Mouse (Mus musculus) urinary bladder, postnatal 10 days (tissue): ENCODE results near the gene Exosc2.

ENCODE experiments used
- DNase-seq: peaks from one replicate; pipeline ENCODE4 v3.0.0; 2022; ENCODE audit warnings: low spot score

Exosc2 gene

DNA sequence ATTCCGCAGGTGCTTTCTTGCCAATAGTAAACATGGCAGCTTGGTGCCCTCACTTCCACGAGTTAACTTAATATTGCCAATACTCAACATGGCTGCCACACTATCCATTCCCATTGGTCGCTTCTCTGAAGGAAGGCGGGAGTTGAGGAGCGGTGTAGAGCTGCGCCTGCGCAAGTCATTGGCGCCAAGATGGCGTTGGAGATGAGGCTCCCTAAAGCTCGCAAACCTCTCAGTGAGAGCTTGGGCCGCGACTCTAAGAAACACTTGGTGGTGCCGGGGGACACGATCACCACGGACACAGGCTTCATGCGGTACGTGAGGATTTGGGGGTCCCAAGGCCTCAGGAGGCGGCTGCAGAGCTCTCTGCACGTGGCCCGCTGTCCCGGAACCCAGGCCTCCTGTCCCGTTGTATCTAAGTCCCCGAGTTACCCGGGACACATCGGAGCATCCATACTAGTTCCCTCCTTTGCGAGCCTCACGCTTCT is at the start of gene Exosc2:
Gene Exosc2 (plus strand): TSS at position 165 of the 485 bp plus-strand sequence.
- peak; percentile 70 for DNase-seq

DNA sequence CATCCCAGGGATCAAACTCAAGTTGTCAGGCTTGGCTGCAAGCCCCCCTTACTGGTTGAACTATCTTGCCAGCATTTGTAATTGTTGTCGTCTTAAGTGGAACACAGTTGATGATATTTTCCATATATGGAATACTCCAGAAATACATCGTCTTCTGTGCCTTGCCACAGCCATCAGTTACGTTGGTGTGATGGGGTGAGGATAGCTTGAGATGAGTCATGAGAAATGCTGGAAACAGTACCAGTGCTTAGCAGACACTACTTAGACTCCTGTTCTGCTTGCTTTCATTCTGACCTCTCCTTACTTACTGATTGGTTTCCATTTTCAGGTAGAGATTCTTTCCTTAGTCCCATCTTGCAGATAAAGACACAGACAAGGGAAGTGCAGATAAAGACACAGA is 37.0 kb upstream of the Exosc2 start:
- DNase-seq: no peak

DNA sequence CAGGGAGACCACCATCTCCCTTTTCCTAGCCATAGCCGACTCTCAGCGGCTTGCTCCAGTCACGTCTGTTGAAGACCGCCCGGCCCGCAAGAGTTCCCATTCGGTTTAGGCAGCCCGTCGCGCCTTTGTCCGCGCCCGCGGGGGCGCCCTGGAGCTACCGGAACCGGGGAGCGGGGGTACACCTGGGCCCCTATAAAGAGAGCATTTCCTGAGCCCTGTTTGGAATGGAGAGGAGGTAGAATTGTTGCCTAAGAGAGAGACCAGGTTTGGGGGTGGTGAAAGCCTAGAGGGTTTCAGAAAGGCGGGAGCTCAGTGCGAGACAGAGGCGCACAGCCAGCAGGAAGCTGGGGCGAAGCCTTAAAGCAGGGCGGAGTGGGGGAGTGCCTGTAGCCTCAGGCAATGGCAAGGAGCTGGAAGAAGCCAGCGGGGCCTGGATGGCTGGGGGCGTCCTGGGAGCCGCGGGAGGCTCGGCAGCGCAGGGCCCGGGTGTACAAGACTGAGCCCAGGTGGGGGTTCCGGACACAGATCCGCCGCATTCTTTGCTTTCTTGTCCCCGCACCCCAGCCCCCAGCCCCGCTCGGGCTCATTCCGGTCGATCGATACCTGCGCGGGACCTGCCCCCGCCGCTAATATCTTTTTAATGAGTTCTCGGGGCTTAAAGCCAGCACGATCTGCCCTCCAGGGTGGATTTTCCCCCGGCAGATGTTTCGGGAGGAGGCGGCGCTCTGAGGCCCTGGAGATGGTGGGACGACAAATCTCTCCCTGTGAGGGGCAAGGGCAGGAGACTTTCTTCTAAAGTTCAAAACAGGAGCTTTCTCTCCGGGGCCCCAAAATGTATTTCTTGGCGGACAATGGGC is 35.0 kb upstream of the Exosc2 start:
- no peak for DNase-seq

DNA sequence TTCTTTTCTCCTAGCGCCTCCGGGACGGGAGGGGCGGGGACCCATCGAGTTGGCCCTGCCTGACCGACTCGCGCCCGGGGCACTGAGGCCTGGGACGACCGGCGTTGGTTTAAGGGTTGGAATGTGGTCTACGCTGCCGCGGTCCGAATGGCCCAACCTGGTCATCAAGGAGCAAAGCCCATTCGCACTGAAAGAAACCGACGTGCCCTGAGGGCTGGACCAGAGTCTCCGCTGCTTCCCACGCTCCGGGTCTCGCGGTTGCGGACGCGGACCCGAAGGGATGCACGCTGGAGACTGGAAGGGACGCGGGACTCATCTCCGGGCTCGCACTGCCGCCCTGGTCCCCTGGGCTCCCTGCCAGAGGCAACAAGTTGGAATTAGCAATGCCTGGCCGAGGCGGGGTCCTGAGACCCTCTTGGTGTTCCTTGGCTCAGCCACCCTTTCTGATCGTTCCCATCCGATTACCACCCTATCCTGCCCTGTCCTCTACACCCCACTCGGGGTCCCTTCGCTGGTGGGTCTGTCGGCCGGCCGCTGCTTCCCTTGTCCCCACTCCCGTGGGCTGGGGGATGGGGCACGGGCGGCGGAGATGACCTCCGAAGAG is 34.3 kb upstream of the Exosc2 start:
- no peak for DNase-seq

DNA sequence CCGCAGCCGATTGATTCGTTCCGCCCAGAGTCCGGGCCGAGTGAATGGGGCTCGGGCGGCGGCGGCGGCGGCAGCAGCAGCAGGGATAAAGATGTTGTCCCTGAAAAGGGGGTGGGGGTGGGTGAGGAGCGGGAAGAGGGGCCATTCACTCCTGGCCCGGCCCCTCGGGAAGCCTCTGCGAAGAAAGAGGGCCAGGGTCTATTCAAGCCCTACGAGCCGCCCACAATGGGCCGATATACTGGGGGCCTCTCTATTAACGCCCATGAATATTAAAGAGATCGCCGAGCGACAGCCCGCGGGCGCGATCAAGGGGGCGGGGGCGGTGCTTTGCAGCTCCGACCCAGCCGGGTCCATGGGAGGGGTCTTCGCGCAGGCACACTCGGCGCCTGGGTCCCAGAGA is 33.8 kb upstream of the Exosc2 start:
- no peak for DNase-seq

DNA sequence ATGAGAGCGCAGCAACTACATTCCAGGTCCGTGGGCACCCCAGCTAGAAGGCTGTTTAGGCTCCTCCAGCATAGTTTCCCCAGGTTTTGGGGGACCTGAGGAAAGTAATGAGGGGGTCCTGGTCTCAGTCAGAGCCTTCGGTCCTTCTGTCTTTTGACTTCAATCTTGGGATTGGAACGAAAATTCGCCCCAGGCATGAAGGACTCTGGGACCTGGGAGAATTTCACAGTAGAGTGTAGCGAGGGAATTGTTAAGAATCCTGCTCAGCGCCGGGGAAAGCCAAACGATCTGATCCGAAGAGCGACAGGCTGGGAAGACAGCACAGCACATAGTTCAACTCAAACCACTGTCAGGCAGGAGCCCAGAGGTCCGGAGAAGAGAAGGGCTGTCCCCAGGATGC is 33.2 kb upstream of the Exosc2 start:
- DNase-seq: no peak

DNA sequence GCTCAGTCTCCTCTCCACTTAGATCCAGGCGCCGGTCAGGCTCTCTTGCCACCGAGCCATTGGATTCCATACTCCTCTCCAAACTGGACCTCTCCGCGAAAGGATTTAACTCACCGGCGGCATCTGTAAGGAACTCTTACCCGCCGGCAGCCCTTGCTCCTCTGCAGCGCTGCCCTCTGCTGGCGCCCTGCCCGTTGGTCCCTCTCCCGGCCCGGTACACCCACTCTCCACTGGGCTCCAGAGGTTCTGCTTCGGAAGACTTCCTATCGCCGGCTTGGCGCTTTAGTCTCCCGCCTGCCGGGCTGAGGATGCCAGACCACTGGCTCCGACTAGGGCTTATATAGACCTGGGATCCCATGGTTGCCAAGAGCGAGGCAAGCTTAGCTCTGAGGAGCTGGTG is 32.7 kb upstream of the Exosc2 start:
- no peak for DNase-seq

DNA sequence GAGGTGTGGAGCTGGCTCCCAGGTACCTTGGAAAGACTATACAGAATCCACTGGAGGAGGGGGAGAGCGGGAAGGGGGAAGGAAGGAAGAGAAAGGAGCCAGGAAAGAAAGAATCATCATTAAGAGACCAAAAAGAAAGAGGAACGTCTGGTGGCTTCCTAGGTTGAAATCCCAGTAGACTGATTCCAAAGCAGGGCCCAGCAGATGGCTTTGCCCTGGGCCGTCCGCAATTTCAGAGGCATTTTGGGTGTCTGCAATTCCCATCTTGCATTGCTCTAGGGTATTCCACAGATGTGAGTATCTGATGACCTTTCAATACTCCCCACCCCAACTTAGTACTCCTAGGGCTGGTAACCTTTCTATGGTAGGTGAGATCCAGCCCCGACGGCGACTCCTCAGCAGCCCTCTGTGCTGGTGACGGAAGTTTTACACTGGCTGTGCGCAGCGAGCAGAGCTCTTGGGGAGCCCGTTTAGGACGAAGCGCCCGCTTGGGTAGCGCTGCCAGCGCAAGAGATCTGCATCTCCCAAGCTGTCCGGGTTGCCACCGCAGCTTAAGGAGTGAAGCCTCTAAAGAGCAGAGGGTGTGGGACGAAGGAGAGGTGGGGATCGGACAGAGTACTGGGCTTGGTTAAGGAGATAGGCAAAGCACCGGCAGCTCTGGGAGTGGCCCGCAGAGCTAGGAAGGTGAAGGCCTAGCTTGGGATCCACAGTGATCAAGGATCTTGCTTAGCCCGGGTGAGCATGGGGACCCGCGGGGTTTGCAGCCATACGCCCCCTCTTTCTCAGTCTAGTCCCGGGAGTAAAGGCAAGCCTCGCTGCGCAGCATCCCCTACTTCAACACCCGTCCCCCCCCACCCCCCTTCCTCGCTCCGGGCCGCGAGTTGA is 31.7 kb upstream of the Exosc2 start:
- no peak for DNase-seq

DNA sequence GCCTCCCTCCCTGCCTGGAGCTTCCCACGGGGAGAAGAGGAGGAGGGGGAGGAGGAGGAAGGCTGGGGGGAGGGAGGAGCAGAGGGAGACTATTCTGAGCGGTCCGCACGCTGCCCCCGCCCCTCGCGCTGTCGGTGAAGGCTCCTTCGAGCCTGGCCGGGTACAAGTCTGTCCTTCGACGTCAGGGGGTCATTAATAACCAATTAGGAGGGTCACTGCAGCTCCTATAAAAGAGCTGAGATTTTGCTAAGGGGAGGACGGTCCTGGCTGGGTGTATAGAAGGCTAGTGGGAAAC is 31.1 kb upstream of the Exosc2 start:
- no peak for DNase-seq

DNA sequence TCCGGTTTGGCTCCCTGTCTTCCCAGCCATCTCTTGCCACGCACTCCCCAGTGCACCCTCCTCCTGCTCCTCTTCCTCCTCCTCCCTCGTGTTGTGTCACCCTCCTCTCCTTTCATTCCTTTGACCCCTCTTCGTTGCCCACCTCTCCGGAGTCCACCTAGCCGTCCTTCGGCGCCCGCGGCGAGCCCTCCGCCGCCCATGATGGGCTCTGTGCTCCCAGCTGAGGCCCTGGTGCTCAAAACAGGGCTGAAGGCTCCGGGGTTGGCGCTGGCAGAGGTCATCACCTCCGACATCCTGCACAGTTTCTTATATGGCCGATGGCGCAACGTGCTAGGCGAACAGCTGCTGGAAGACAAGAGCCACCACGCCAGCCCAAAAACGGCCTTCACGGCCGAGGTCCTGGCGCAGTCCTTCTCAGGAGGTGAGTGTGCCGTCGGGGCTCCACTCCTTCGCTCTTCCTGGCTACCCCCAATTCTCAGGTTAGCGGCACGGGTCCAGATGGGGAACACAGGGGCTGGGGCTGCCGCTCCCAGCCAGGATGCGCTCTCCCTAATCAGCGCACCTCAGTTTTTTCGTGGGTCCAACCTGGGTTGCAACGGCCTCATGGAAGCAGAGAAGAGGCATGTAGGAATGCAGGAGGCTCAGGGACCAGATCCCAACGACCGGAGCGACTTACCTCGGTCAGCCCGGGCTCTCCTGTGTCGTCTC is 30.5 kb upstream of the Exosc2 start, which contains the start of gene Prdm12:
Gene Prdm12 (plus strand): TSS at position 137 of the 708 bp plus-strand sequence.
- no peak for DNase-seq

DNA sequence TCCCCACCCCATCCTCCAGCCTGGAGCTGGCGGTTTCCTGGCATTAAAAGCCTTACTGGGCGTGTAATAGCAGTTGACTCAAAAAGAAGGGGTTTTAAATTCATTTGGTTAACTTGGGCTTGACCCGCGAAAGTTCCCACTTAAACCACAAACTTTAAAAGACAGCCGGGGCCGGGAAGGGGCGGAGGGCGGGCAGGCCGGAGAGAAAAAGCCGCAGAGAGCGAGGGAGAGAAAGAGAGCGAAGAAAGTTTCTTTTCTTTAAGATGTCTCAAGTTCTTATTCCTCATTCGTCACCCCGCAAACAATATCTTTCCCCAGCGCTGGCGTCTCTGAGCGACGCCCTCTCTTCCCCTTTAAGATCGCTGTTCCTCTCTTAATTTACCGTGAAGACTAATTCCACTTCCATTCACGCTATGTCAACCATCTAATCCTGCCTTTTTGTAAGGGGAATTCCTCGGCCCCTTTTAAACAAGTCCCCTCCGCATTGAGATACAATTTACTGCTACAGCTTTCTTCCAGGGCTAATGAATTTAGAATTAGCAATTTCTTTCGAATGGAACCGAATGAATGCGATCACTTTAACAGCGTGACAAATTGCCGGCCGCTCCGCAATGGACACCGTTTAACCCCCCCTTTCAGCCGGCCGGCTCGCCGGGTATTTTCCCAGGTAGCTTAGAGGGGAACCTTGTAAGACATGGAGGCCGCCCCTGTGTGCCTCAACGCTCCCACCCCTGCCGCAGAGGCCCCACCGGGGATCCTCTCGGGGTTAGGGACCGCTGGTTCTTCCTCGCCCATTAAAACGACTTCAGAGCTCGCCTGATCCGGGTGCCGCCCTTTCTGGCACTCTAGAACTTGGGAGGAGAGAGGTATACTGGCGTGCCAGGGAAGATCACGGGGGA is 29.7 kb upstream of the Exosc2 start:
- no peak for DNase-seq

DNA sequence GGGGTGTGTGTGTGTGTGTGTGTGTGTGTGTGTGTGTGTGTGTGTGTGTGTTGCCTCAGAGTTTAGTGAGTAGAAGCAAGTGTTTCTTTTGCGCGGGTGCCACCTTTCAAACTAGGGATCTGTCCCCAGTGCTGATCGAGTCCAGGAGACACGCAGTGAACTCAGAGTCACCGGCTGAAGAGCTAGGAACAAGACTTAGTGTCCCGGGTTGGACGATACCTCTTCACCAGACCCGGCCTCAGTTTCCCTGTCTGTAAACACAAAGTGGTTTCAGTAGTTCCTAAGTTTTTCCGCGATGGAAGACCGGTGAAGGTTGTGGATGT is 29.0 kb upstream of the Exosc2 start:
- DNase-seq: no peak

DNA sequence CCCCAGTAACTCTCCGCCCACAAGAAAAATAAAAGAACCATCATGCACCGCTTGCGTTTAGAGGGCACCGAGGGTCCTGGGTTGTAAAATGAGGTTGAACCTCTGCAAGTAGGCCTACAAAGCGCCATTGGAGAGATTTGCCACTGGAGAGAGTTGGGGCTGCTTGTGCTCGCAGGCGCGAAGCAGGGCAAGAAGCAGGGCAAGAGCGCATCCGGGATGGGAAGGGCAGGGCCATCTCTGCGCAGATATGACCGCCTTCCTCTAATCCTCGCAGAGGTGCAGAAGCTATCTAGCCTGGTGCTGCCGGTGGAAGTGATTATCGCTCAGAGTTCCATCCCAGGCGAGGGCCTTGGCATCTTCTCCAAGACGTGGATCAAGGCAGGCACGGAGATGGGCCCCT is 28.6 kb upstream of the Exosc2 start:
- DNase-seq: no peak

DNA sequence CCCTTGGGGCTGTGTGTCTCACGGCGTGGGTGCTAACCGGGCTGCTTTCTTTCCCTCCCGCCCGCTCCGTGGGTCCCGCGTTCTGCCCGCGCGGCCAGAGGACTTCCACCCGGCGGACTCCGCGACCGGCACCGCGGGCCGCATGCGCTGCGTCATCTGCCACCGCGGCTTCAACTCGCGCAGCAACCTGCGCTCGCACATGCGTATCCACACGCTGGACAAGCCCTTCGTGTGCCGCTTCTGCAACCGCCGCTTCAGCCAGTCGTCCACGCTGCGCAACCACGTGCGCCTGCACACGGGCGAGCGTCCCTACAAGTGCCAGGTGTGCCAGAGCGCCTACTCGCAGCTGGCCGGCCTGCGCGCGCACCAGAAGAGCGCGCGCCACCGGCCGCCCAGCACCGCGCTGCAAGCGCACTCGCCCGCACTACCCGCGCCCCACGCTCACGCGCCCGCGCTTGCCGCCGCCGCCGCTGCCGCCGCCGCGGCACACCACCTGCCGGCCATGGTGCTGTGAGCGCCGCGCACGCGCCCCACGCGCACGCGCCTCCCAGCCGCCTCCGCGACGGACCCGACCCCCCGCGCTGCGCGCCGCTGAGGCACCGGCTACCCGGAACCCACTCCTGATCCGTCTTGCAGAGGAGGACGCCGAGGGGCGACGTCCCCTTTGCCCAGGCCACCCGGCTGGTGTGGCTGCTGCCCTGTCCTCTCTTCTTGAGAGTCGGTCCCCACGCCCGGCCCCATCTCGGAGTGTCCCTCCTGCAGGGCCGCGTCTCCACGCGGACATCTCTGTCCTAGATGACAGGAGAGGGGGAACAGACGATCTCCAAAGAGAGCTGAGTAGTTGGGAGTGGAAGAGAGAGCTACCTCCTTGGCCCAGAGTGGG is 16.3 kb upstream of the Exosc2 start:
- DNase-seq: no peak

DNA sequence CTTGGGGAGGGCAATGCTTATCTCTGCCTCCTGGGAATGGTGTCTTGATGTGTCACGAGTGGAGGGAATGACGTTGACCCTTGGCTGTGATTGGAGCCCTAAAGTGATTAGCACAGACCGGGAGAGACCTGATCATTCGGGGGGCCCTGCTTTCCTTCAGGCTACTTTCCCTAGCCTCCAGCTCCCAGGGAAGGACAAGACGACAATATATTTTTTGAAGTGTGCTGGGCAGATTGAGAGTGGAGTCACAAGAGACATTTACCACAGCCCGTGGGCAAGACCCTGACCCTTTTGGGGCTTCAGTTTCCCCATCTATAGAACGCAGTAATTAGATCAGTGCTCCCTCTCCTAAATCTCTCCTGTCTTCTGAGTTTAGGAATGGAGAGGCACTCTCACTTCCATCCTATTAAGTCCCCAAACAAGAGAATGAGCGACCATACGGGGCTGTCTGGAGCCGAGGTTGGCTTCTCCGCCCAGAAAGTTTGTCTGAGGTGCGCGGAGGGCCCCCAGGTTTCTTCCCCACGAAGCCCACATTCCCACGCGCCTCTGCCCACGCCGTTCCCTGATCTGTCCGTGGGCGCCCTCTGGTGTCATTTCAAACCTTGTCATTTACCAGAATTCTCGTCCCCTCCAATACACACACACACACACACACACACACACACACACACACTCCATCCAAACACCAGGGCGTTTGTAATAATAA is 15.5 kb upstream of the Exosc2 start:
- DNase-seq: no peak

DNA sequence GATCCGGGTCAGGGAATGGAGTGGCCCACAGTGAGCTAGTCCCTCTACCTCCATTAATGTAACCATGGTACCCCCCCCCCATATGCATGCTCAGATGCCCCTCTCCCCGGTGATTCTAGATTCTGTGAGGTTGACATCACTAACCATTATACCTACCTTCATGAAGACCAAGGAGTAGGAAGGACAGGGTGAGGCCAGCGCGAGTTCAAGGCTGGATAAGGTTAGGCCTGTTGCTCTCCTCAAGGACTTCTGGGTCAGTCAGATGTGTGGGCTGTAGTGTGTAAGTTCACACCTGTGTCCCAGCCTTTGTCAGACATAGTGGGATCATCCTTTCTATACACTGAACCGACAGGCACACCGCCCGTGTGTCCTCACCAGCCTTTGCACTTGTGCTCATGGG is 14.1 kb upstream of the Exosc2 start:
- DNase-seq: no peak

DNA sequence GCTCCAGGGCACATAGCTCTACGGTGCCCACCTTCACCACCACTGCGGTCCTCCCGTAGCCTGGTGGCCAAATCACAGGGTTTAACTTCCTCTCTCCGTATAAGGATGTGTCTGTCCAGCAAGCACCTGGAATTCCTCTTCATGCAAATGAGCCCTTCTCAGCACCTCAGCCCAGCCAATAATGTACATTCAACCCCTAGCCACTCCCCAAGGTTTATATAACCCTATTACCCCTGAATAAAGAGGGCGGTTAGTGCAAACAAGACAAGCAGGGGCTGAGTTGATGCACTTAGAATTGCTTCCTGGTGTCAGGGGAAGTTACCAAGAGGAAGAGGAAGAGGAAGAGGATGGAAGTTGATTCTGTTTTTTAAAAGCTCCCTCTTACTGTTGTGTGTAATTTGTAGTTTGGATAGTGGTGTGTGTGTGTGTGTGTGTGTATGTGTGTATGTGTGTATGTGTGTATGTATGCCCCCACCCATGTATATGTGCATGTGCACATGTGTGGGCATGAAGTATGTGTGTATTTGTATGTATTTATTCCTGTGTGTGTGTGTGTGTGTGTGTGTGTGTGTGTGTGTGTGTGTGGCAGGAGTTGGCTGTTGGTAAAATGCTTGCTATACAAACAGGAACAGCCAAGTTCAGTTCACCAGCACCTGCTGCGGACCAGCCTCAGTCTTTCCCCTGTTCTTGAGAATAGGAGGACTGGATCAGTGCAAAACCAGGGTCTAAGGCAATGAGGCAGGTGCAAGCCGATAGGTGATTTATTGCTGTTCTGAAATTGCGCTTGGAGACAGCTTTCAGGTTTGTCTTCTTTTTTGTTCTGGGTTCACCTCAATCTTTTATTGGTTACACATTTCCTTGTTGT is 7.3 kb upstream of the Exosc2 start:
- DNase-seq: no peak

DNA sequence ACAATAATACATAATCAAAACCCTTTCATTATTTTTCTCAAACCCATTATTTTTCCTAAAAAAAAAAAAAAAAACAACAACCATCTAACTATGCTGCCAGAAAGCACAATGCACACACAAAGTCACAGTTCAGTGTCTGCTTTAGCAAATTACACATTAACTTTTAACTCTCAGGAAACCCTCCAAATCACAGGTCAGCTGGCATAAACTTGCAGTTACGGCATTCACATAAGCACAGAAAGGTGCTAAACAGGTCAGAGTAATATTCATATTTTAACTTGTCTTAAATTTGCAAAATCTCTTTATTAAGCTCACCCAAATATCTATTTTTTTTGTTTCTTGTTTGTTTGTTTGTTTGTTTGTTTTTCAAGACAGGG is 6.7 kb upstream of the Exosc2 start:
- no peak for DNase-seq

DNA sequence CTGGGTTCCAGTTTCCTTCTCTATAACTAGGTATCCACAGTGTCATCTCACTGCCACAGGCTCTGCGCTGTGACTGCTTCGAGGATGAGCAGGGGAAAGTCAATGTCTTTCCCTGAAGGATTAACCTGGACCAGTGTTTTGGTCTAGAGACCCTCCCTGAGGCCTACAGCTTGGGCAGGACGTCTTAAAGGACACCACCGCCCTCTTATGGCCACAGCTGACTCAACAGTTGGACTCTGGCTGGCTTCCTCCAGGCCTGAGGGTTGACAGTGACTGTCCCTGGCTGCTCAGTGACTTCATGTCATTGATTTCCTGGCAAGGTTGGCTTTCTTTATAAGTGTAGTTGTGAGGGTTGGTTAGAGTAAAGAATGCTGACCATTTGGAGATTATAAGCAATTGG is 3.2 kb upstream of the Exosc2 start:
- no peak for DNase-seq
